Mouse (Mus musculus): Measurements from ENCODE around the gene Rhbg.

The Rhbg gene

GRCm38 (mm10) chr3:88256382-88256781 is 1.9 kb upstream of the Rhbg start:
- no peak for DNase-seq

GRCm38 (mm10) chr3:88255950-88256349 is 1.4 kb upstream of the Rhbg start:
- DNase-seq, result no peak

- no peak for DNase-seq
Measured at GRCm38 (mm10) chr3:88252739-88253138, 1.8 kb downstream of the Rhbg start.

- no peak for DNase-seq
Measured at GRCm38 (mm10) chr3:88248406-88248805, 6.1 kb downstream of the Rhbg start.

- no peak for DNase-seq
Measured at GRCm38 (mm10) chr3:88247666-88248065, 6.8 kb downstream of the Rhbg start.

GRCm38 (mm10) chr3:88245811-88246210 is 8.7 kb downstream of the Rhbg start:
- peak; percentile 35 to 36 for DNase-seq

GRCm38 (mm10) chr3:88244071-88244470 is 10.4 kb downstream of the Rhbg start:
- DNase-seq, result peak in 1 of 2 experiments; percentile 17

- DNase-seq, result peak in 1 of 2 experiments; percentile 23
Measured at GRCm38 (mm10) chr3:88242531-88242930, 12.0 kb downstream of the Rhbg start.

GRCm38 (mm10) chr3:88241045-88241786 is 13.3 kb downstream of the Rhbg start:
- DNase-seq, result no peak

GRCm38 (mm10) chr3:88239446-88239845 is 15.1 kb downstream of the Rhbg start:
- DNase-seq, result no peak

- DNase-seq, result no peak
Measured at GRCm38 (mm10) chr3:88238866-88239391, 15.6 kb downstream of the Rhbg start.

- peak in 1 of 2 experiments; percentile 12 for DNase-seq
Measured at GRCm38 (mm10) chr3:88237556-88238194, 16.8 kb downstream of the Rhbg start.

GRCm38 (mm10) chr3:88237161-88237555 is 17.4 kb downstream of the Rhbg start:
- no peak for DNase-seq

GRCm38 (mm10) chr3:88235616-88236015 is 18.9 kb downstream of the Rhbg start:
- no peak for DNase-seq

GRCm38 (mm10) chr3:88235216-88235615 is 19.3 kb downstream of the Rhbg start:
- DNase-seq, result no peak

- DNase-seq, result no peak
Measured at GRCm38 (mm10) chr3:88234041-88234440, 20.5 kb downstream of the Rhbg start.

- DNase-seq, result no peak
Measured at GRCm38 (mm10) chr3:88232851-88233649, 21.5 kb downstream of the Rhbg start.

GRCm38 (mm10) chr3:88232301-88232702 is 22.2 kb downstream of the Rhbg start:
- no peak for DNase-seq

GRCm38 (mm10) chr3:88231061-88231641 is 23.4 kb downstream of the Rhbg start:
- no peak for DNase-seq

GRCm38 (mm10) chr3:88230262-88231047 is 24.1 kb downstream of the Rhbg start:
- DNase-seq, result no peak

- DNase-seq, result no peak
Measured at GRCm38 (mm10) chr3:88229526-88229925, 25.0 kb downstream of the Rhbg start.

- no peak for DNase-seq
Measured at GRCm38 (mm10) chr3:88228906-88229305, 25.6 kb downstream of the Rhbg start.
